ENCODE assay signal across 19 mouse cellular contexts in the genomic region with DNA sequence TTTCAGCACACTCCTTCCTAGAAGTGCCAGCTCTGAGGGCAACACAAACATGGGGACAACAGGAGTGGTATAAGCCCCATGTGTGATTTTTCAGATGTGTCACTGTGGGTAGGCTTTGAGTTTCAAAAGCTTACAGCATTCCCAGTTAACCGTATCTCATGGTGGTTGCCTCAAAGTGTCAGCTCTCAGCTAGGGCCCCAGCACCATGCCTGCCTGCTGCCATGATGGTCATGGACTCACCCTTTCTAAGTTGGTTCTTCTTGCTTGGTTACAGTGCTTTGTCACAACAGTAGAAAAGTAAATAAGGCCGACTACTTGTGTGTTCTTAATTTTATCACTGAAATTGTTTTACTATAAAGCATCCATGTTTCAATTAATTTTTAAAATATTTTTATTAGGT. TPM values are rescaled to one million over a fixed set of nuclear protein-coding genes. Genes with fewer than 3 reads are reported as not detected.
DNase-seq lines count a peak whose midpoint lies in the region; ATAC-seq and TF ChIP-seq lines count a peak whose summit lies in the region.
"Had no signal": no experiment of that assay in that cellular context is flagged by ENCODE, and none has a peak within 500 bp of the region (broad histone marks: within the 10 kb centered on the region; RNA-seq: fewer than 3 reads in every experiment).

No protein-coding gene starts in this region.

- H3K4me2 ChIP-seq in heart, postnatal 0 days (ENCODE audit: low read depth, low read length), result no peak overlapping the region
- H3K4me2 ChIP-seq in lung, embryonic 16.5 days (ENCODE audit: low read depth, low read length), result no peak overlapping the region
- H3K4me2 ChIP-seq in myocyte (ENCODE audit: low read depth), result no peak overlapping the region
- no peak overlapping the region for H3K4me2 ChIP-seq in forebrain, embryonic 16.5 days (ENCODE audit: low read length)
- H3K4me2 ChIP-seq: heart, embryonic 13.5 days; hindbrain, embryonic 13.5 days had no signal

- peak; percentile 10 for DNase-seq in embryo, embryonic 10 days (ENCODE audit: low spot score)
- no peak for DNase-seq in embryo, embryonic 11 days
- peak; percentile 3 for DNase-seq in heart, postnatal 0 days (ENCODE audit: low spot score)
- DNase-seq in heart, postnatal 10 days, result no peak
- DNase-seq in lung, postnatal 25 days (ENCODE audit: low spot score), result no peak
- DNase-seq: cerebellum, adult 9-10 months had no signal

- H3K27me3 ChIP-seq in heart, postnatal 0 days (ENCODE audit: control insufficient read depth, insufficient read depth, low read length), result no peaks in the 10 kb centered on the region
- no peaks in the 10 kb centered on the region for H3K27me3 ChIP-seq in lung, embryonic 16.5 days (ENCODE audit: control insufficient read depth, insufficient read depth, low read depth, low read length)
- no peaks in the 10 kb centered on the region for H3K27me3 ChIP-seq in myocyte (ENCODE audit: control insufficient read depth, insufficient read depth, insufficient read length)
- no peaks in the 10 kb centered on the region for H3K27me3 ChIP-seq in forebrain, embryonic 16.5 days (replicated peaks; ENCODE audit: control insufficient read depth, insufficient read depth, low read length)
- H3K27me3 ChIP-seq: heart, embryonic 13.5 days; hindbrain, embryonic 13.5 days; Patski had no signal

- no peaks in the 10 kb centered on the region for H3K4me1 ChIP-seq in heart, postnatal 0 days (ENCODE audit: control insufficient read depth, insufficient read depth)
- 0 out of 2 replicates have a peak, but pooled peaks cover 2% of the 10 kb centered on the region for H3K4me1 ChIP-seq in lung, embryonic 16.5 days (replicated peaks; ENCODE audit: control insufficient read depth, insufficient read depth, low read length)
- no peaks in the 10 kb centered on the region; the same call in 1 of the 2 replicates for H3K4me1 ChIP-seq in forebrain, embryonic 16.5 days (replicated peaks; ENCODE audit: control insufficient read depth, insufficient read depth, low read length)
- H3K4me1 ChIP-seq: heart, embryonic 10.5 days; heart, embryonic 13.5 days; hindbrain, embryonic 10.5 days; hindbrain, embryonic 13.5 days had no signal

- no peaks in the 10 kb centered on the region for H3K9me3 ChIP-seq in heart, postnatal 0 days (replicated peaks; ENCODE audit: control insufficient read depth, low read length)
- no peaks in the 10 kb centered on the region for H3K9me3 ChIP-seq in lung, embryonic 16.5 days (ENCODE audit: control insufficient read depth, low read length)
- no peaks in the 10 kb centered on the region for H3K9me3 ChIP-seq in forebrain, embryonic 16.5 days (ENCODE audit: control insufficient read depth, low read length)
- H3K9me3 ChIP-seq: heart, embryonic 10.5 days; heart, embryonic 13.5 days; hindbrain, embryonic 10.5 days; hindbrain, embryonic 13.5 days had no signal

- H3K4me3 ChIP-seq in heart, postnatal 0 days (ENCODE audit: low read depth, low read length), result no peak overlapping the region
- no peak overlapping the region for H3K4me3 ChIP-seq in lung, embryonic 16.5 days (ENCODE audit: low read length)
- H3K4me3 ChIP-seq in myocyte, result no peak overlapping the region
- no peak overlapping the region for H3K4me3 ChIP-seq in forebrain, embryonic 16.5 days (replicated peaks; ENCODE audit: low read length)
- H3K4me3 ChIP-seq: heart, embryonic 10.5 days; heart, embryonic 13.5 days; hindbrain, embryonic 10.5 days; hindbrain, embryonic 13.5 days had no signal

- TF ChIP-seq CTCF in heart, postnatal 0 days (IDR thresholded peaks at IDR 0.05; ENCODE audit: low read depth), result no peak

- TF ChIP-seq EP300 in heart, postnatal 0 days (IDR thresholded peaks at IDR 0.05; ENCODE audit: low read depth), result no peak

- ATAC-seq in heart, postnatal 0 days (ENCODE audit: insufficient read depth, low read depth), result no peak
- ATAC-seq in lung, embryonic 16.5 days (ENCODE audit: low read depth), result peak; percentile 2; the same call in 1 of the 2 replicates
- no peak for ATAC-seq in forebrain, embryonic 16.5 days
- ATAC-seq: intestine, postnatal 0 days; Patski had no signal

- H3ac ChIP-seq in myocyte (ENCODE audit: control insufficient read depth, insufficient read length), result no peak overlapping the region

- H3K79me2 ChIP-seq in myocyte (ENCODE audit: control insufficient read depth, insufficient read depth), result peaks cover 32% of the 10 kb centered on the region

- intact Hi-C loops in heart, postnatal 10 days (cut with DNase I), result loop anchor here (10.0 kb wide), 1 partner anchor 433 kb away; the partner anchor contains the start of gene Fam120a

- peaks cover 13% of the 10 kb centered on the region; the same call in 1 of the 2 replicates for H3K36me3 ChIP-seq in heart, postnatal 0 days (replicated peaks; ENCODE audit: control insufficient read depth, insufficient read depth, low read length)
- H3K36me3 ChIP-seq in lung, embryonic 16.5 days (ENCODE audit: control insufficient read depth, insufficient read depth, low read length), result peaks cover 3% of the 10 kb centered on the region; the same call in 1 of the 2 replicates
- H3K36me3 ChIP-seq in myocyte (ENCODE audit: control insufficient read depth, insufficient read depth), result peaks cover 23% of the 10 kb centered on the region
- no peaks in the 10 kb centered on the region; the same call in 1 of the 2 replicates for H3K36me3 ChIP-seq in forebrain, embryonic 16.5 days (ENCODE audit: control insufficient read depth, insufficient read depth)

- H3K9ac ChIP-seq in heart, postnatal 0 days (replicated peaks; ENCODE audit: low read depth, low read length), result no peak overlapping the region
- no peak overlapping the region for H3K9ac ChIP-seq in lung, embryonic 16.5 days (ENCODE audit: low read length)
- no peak overlapping the region for H3K9ac ChIP-seq in forebrain, embryonic 16.5 days (replicated peaks; ENCODE audit: low read depth, low read length)
- H3K9ac ChIP-seq: heart, embryonic 13.5 days; hindbrain, embryonic 13.5 days had no signal

- WGBS in heart, postnatal 0 days, result 59% methylated on average over 2 of the region's 2 CpGs
- WGBS in lung, embryonic 16.5 days, result 65% methylated on average over 2 of the region's 2 CpGs
- WGBS in forebrain, embryonic 16.5 days, result 77% methylated on average over 2 of the region's 2 CpGs

- TF ChIP-seq POLR2A in myocyte (IDR thresholded peaks at IDR 0.05; ENCODE audit: insufficient read length, low read depth), result no peak

- H3K27ac ChIP-seq in heart, postnatal 0 days (ENCODE audit: low read depth), result no peak overlapping the region
- no peak overlapping the region for H3K27ac ChIP-seq in lung, embryonic 16.5 days (ENCODE audit: low read length)
- no peak overlapping the region for H3K27ac ChIP-seq in forebrain, embryonic 16.5 days (ENCODE audit: low read length)
- H3K27ac ChIP-seq: heart, embryonic 10.5 days; heart, embryonic 13.5 days; hindbrain, embryonic 10.5 days; hindbrain, embryonic 13.5 days had no signal

TF ChIP-seq in myocyte, 11 proteins besides CTCF, POLR2A, EP300 and RAD21:
- TF ChIP-seq USF1 (IDR thresholded peaks at IDR 0.05; ENCODE audit: low read depth) (no peak), TCF3 (IDR thresholded peaks at IDR 0.05; ENCODE audit: insufficient read length, low read depth) (no peak), POLR2AphosphoS2 (IDR thresholded peaks at IDR 0.05; ENCODE audit: insufficient read length, low read depth) (peak; percentile 90), E2F4 (IDR thresholded peaks at IDR 0.05; ENCODE audit: insufficient read depth) (no peak), REST (IDR thresholded peaks at IDR 0.05; ENCODE audit: insufficient read depth, insufficient read length) (no peak)

RNA-seq across cellular contexts. Expression of gene A830005F24Rik, which starts 18.1 kb away (rescaled TPM):
- not detected in 2 replicates for total RNA-seq in heart, postnatal 0 days (2014; rRNA removed; ENCODE audit: low replicate concordance)
- 0.20 and 0.21 TPM in 2 replicates for polyA plus RNA-seq in heart, postnatal 0 days (2015; fragmentation: Nextera tagmentation; extraction: Ambion mirVana)
- not detected for total RNA-seq in heart, postnatal 10 days (2021)
- polyA plus RNA-seq in lung, embryonic 16.5 days (2015; fragmentation: Nextera tagmentation; extraction: Ambion mirVana), result 0.84 and 0.87 TPM in 2 replicates
- 0.49 TPM for polyA plus RNA-seq in myocyte (2012; fragmentation: generic; extraction: Trizol)
- polyA plus RNA-seq in forebrain, embryonic 16.5 days (2015; fragmentation: Nextera tagmentation; extraction: Ambion mirVana), result 1.9 and 2.5 TPM in 2 replicates
- total RNA-seq: adrenal gland, adult 18-20 months; adrenal gland, postnatal 36 days; gastrocnemius, postnatal 10 days; heart, postnatal 36 days had no signal
- polyA plus RNA-seq: intestine, postnatal 0 days had no signal

RNA-seq across cellular contexts. Expression of gene Zfp169, which starts 18.2 kb away (rescaled TPM):
- 3.8 and 4.3 TPM in 2 replicates for total RNA-seq in heart, postnatal 0 days (2014; rRNA removed; ENCODE audit: low replicate concordance)
- 0.93 and 1.0 TPM in 2 replicates for polyA plus RNA-seq in heart, postnatal 0 days (2015; fragmentation: Nextera tagmentation; extraction: Ambion mirVana)
- total RNA-seq in heart, postnatal 10 days (2021), result 1 to 10 TPM; 5.1 to 6.7 TPM
- 4.1 TPM in 2 replicates for polyA plus RNA-seq in lung, embryonic 16.5 days (2015; fragmentation: Nextera tagmentation; extraction: Ambion mirVana)
- polyA plus RNA-seq in myocyte (2012; fragmentation: generic; extraction: Trizol), result 1.6 TPM
- 7.9 and 8.4 TPM in 2 replicates for polyA plus RNA-seq in forebrain, embryonic 16.5 days (2015; fragmentation: Nextera tagmentation; extraction: Ambion mirVana)

Comparison
In these comparisons a context has a peak if more than half of its experiments do, and no peak if none do; other contexts are left out.
1. DNase-seq: peak in embryo, embryonic 10 days (single experiment) and heart, postnatal 0 days (single experiment); none in embryo, embryonic 11 days (single experiment), heart, postnatal 10 days (0 of 2) and lung, postnatal 25 days (single experiment).